Mouse (Mus musculus): Measurements from ENCODE around the gene Zfp652. TPM values are rescaled to one million over a fixed set of nuclear protein-coding genes. Genes with fewer than 3 reads are reported as not detected.

Gene Zfp652
- polyA plus RNA-seq, 1 experiment from 2014 or later, result 12.8 TPM

DNA sequence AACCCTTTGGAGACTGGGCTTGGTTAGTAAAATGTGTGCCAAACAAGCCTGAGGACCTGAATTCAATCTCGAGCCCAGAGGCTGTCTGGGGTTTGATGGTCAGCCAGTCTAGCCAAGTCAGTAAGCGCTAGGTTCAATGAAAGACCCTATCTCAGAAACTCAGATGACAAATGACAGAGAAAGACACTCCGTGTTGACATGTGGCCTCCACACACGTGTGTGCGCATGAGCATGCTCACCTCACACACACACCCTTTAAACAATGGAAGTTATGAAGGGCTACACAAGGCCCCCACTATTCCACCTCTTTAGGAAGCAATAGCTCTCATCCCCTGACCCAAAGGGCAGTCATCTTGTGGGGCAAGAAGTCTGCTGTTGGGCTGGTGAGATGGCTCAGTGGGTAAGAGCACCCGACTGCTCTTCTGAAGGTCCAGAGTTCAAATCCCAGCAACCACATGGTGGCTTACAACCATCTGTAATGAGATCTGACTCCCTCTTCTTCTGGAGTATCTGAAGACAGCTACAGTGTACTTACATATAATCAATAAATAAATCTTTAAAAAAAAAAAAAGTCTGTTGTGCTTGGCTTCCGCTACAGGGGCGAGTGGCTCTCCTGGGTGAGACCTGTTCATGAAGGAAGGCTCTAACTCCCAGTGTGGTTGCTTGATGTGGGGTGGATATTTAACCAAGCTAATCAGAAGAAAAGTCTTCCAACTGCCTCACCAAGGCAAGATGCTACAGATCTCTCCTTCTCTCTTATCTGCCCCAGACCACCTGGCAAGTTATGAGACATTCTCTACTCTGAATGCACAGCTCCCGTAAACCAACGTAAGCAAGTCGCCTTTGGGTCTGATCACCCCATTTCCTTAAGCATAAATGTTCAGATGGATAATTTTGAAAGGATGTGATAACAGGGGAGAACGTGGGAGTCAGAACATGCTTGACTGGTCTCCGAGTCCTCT, 11.4 kb upstream of the Zfp652 start:
- Histone ChIP-seq H3K9me3 (replicated peaks; ENCODE audit: control insufficient read depth, low read length) (no peaks in the 10 kb centered on the region), H3K4me2 (ENCODE audit: low read depth, low read length) (no peak overlapping the region), H3K9ac (replicated peaks; ENCODE audit: low read length) (no peak overlapping the region), H3K36me3 (replicated peaks; ENCODE audit: control insufficient read depth, insufficient read depth, low read depth, low read length) (no peaks in the 10 kb centered on the region), H3K4me1 (ENCODE audit: control insufficient read depth, insufficient read depth, low read length) (no peaks in the 10 kb centered on the region; the same call in 1 of the 2 replicates), H3K27ac (replicated peaks; ENCODE audit: low read depth, low read length) (no peak overlapping the region), H3K27me3 (ENCODE audit: control insufficient read depth, insufficient read depth, low read length) (no peaks in the 10 kb centered on the region), H3K4me3 (ENCODE audit: low read depth, low read length) (no peak overlapping the region)
- 89% methylated on average over 13 of the region's 13 CpGs for WGBS
- ATAC-seq (replicated peaks; ENCODE audit: insufficient number of reproducible peaks, low FRiP score, low TSS enrichment, low read depth) (no peak), DNase-seq (ENCODE audit: low spot score) (no peak)

DNA sequence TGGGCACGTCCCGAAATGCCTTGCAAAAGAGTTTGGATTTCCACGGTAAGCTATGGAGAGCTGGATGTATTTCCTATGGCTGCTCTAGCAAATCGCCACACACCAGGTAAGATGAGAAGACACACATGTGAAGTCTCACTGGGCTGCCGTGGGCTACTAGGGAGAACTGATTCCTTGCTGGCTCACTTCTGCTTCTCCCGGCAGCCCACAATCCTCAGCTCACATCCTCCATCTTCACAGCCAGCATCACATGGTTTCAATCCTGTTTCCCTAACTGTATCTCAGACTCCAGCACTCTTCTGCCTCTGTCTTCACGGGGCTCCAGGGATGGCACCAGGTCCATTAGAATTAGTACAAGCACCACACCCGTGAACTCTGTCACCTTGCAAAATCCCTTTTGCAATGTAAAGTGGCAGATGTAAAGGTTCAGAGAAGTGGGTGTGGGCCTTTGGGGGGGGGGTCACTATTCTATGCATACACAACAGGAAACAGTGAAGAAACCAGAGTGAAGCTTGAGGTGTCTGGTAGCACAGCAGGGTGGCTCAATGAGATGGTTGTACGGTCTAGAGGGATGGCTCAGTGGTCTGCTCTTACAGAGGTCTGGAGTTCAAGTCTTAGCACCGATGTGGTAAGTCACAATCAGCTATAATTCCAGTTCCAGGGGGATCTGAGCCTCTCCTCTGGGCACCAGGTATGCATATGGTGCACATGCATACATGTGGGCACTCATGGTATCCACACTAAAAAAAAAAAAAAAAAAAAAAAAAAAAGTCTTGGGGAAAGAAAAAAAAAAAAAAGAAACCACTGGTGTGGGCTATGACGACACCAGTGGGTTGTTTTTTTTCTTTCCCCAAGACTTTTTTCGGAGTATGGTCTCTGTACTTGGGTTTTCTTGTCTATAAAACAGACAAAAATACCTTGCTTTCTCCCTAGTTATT, 8.2 kb upstream of the Zfp652 start:
- Histone ChIP-seq H3K27me3 (ENCODE audit: control insufficient read depth, insufficient read depth, low read length) (no peaks in the 10 kb centered on the region), H3K4me1 (ENCODE audit: control insufficient read depth, insufficient read depth, low read length) (no peaks in the 10 kb centered on the region), H3K36me3 (replicated peaks; ENCODE audit: control insufficient read depth, insufficient read depth, low read depth, low read length) (no peaks in the 10 kb centered on the region), H3K4me2 (ENCODE audit: low read depth, low read length) (no peak overlapping the region), H3K4me3 (ENCODE audit: low read depth, low read length) (no peak overlapping the region), H3K9ac (replicated peaks; ENCODE audit: low read length) (no peak overlapping the region), H3K27ac (replicated peaks; ENCODE audit: low read depth, low read length) (no peak overlapping the region), H3K9me3 (replicated peaks; ENCODE audit: control insufficient read depth, low read length) (no peaks in the 10 kb centered on the region)
- ATAC-seq (replicated peaks; ENCODE audit: insufficient number of reproducible peaks, low FRiP score, low TSS enrichment, low read depth) (no peak), DNase-seq (ENCODE audit: low spot score) (no peak)
- WGBS, result 87% methylated on average over 12 of the region's 12 CpGs

DNA sequence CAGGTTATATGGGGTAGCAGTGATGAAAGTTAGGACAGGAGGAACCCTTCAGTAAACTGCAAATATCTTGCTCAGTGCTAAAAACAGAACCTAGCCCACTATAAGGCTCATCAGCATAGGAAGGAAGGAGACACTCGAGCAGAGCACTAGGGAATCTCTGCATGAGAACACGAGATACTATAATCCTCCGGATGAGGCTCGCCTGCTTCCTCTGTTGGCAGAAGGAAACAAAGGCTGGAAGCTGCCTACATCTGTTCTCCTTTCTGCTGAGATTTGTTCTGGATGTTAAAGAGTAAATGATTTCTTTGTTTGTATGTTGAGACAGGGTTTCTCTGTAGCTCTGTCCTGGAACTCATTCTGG, 7.5 kb upstream of the Zfp652 start:
- H3K4me3 ChIP-seq (ENCODE audit: low read depth, low read length), result no peak overlapping the region
- WGBS, result 68% methylated on average over 4 of the region's 4 CpGs
- no peaks in the 10 kb centered on the region for H3K9me3 ChIP-seq (replicated peaks; ENCODE audit: control insufficient read depth, low read length)
- no peaks in the 10 kb centered on the region for H3K27me3 ChIP-seq (ENCODE audit: control insufficient read depth, insufficient read depth, low read length)
- H3K27ac ChIP-seq (replicated peaks; ENCODE audit: low read depth, low read length), result no peak overlapping the region
- H3K4me1 ChIP-seq (ENCODE audit: control insufficient read depth, insufficient read depth, low read length), result no peaks in the 10 kb centered on the region
- ATAC-seq (replicated peaks; ENCODE audit: insufficient number of reproducible peaks, low FRiP score, low TSS enrichment, low read depth) (no peak), DNase-seq (ENCODE audit: low spot score) (no peak)
- no peak overlapping the region for H3K9ac ChIP-seq (replicated peaks; ENCODE audit: low read length)
- H3K36me3 ChIP-seq (replicated peaks; ENCODE audit: control insufficient read depth, insufficient read depth, low read depth, low read length), result no peaks in the 10 kb centered on the region
- no peak overlapping the region for H3K4me2 ChIP-seq (ENCODE audit: low read depth, low read length)

- Histone ChIP-seq H3K36me3 (replicated peaks; ENCODE audit: control insufficient read depth, insufficient read depth, low read depth, low read length) (no peaks in the 10 kb centered on the region), H3K4me3 (ENCODE audit: low read depth, low read length) (no peak overlapping the region), H3K27me3 (ENCODE audit: control insufficient read depth, insufficient read depth, low read length) (no peaks in the 10 kb centered on the region), H3K4me2 (ENCODE audit: low read depth, low read length) (no peak overlapping the region), H3K9me3 (replicated peaks; ENCODE audit: control insufficient read depth, low read length) (no peaks in the 10 kb centered on the region), H3K4me1 (ENCODE audit: control insufficient read depth, insufficient read depth, low read length) (peaks cover 2% of the 10 kb centered on the region; the same call in 1 of the 2 replicates), H3K27ac (replicated peaks; ENCODE audit: low read depth, low read length) (no peak overlapping the region), H3K9ac (replicated peaks; ENCODE audit: low read length) (no peak overlapping the region)
- WGBS, result 95% methylated on average over 6 of the region's 6 CpGs
- DNase-seq (ENCODE audit: low spot score), result no peak
- no peak for ATAC-seq (replicated peaks; ENCODE audit: insufficient number of reproducible peaks, low FRiP score, low TSS enrichment, low read depth)
Observed at GRCm38 (mm10) chr11:95709534-95710040, 2.9 kb upstream of the Zfp652 start.

DNA sequence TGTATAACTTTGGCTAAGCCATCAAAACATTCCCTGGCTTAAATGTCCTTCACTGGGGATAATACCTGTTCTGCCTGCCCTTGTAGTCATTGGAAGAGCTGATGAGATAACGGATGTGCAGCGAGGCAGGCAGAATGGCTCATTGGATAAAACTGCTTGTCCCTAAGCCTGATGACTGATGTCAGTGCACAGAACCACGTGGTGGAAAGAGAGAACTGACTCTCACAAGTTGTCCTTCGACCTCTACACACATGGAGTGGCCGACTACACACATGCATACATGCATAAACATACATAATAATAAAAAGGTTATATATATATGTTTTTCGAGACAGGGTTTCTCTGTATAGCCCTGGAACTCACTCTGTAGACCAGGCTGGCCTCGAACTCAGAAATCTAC, 2.0 kb upstream of the Zfp652 start:
- Histone ChIP-seq H3K27ac (replicated peaks; ENCODE audit: low read depth, low read length) (no peak overlapping the region), H3K27me3 (ENCODE audit: control insufficient read depth, insufficient read depth, low read length) (no peaks in the 10 kb centered on the region), H3K9me3 (replicated peaks; ENCODE audit: control insufficient read depth, low read length) (no peaks in the 10 kb centered on the region), H3K4me2 (ENCODE audit: low read depth, low read length) (no peak overlapping the region), H3K9ac (replicated peaks; ENCODE audit: low read length) (no peak overlapping the region), H3K4me3 (ENCODE audit: low read depth, low read length) (no peak overlapping the region), H3K36me3 (replicated peaks; ENCODE audit: control insufficient read depth, insufficient read depth, low read depth, low read length) (no peaks in the 10 kb centered on the region), H3K4me1 (ENCODE audit: control insufficient read depth, insufficient read depth, low read length) (peaks cover 2% of the 10 kb centered on the region; the same call in 1 of the 2 replicates)
- no peak for DNase-seq (ENCODE audit: low spot score)
- WGBS, result 79% methylated on average over 7 of the region's 7 CpGs
- no peak for ATAC-seq (replicated peaks; ENCODE audit: insufficient number of reproducible peaks, low FRiP score, low TSS enrichment, low read depth)

GRCm38 (mm10) chr11:95712085-95712562, 349 bp upstream of the Zfp652 start:
- no peak overlapping the region for H3K27ac ChIP-seq (replicated peaks; ENCODE audit: low read depth, low read length)
- H3K4me3 ChIP-seq (ENCODE audit: low read depth, low read length), result peak overlapping the region; percentile 95
- H3K9me3 ChIP-seq (replicated peaks; ENCODE audit: control insufficient read depth, low read length), result no peaks in the 10 kb centered on the region
- DNase-seq (ENCODE audit: low spot score), result no peak
- 31% methylated on average over 12 of the region's 12 CpGs for WGBS
- ATAC-seq (replicated peaks; ENCODE audit: insufficient number of reproducible peaks, low FRiP score, low TSS enrichment, low read depth), result no peak
- H3K36me3 ChIP-seq (replicated peaks; ENCODE audit: control insufficient read depth, insufficient read depth, low read depth, low read length), result no peaks in the 10 kb centered on the region
- no peaks in the 10 kb centered on the region for H3K27me3 ChIP-seq (ENCODE audit: control insufficient read depth, insufficient read depth, low read length)
- H3K4me1 ChIP-seq (ENCODE audit: control insufficient read depth, insufficient read depth, low read length), result peaks cover 2% of the 10 kb centered on the region; the same call in 1 of the 2 replicates
- H3K9ac ChIP-seq (replicated peaks; ENCODE audit: low read length), result peak overlapping the region; percentile 97; the same call in 1 of the 2 replicates
- peak overlapping the region; percentile 84 for H3K4me2 ChIP-seq (ENCODE audit: low read depth, low read length)

DNA sequence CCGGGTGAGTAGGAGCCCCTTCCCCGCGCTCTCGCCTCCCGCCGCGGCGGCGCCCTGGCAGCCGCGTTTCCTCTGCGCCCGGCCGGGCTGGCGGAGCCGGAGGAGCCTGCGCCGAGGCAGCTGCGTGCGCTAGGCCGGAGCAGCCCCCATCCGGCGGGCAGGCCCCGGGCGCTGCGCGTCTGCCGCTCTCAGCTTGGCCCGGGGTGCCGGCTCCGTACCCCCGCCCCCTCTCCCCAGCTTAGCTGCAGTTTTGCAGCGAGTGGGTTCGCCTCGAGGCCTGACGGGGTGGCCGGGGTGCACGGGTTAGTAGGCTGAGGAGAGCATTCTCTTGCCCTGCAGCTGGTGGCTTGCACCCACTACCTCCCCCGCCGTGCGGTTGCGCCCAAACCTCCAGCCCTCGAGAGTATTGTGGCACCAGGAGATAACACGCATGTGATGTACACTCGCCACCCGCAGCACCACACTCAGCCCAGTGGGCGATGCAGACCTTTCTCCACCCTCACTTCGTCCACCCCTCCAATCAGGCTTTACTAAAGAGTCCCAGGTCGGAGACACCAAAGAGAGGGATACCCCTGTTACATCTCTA, 845 bp downstream of the Zfp652 start:
- Histone ChIP-seq H3K9me3 (replicated peaks; ENCODE audit: control insufficient read depth, low read length) (no peaks in the 10 kb centered on the region), H3K4me3 (ENCODE audit: low read depth, low read length) (peak overlapping the region; percentile 95), H3K4me2 (ENCODE audit: low read depth, low read length) (peak overlapping the region; percentile 84), H3K27me3 (ENCODE audit: control insufficient read depth, insufficient read depth, low read length) (no peaks in the 10 kb centered on the region), H3K9ac (replicated peaks; ENCODE audit: low read length) (peak overlapping the region; percentile 97), H3K27ac (replicated peaks; ENCODE audit: low read depth, low read length) (peak overlapping the region; percentile 97), H3K4me1 (ENCODE audit: control insufficient read depth, insufficient read depth, low read length) (peaks cover 2% of the 10 kb centered on the region; the same call in 1 of the 2 replicates), H3K36me3 (replicated peaks; ENCODE audit: control insufficient read depth, insufficient read depth, low read depth, low read length) (no peaks in the 10 kb centered on the region)
- ATAC-seq (replicated peaks; ENCODE audit: insufficient number of reproducible peaks, low FRiP score, low TSS enrichment, low read depth) (peak; percentile 71), DNase-seq (ENCODE audit: low spot score) (peak; percentile 47)
- WGBS, result under 1% methylated on average over 34 of the region's 49 CpGs
